Mouse (Mus musculus) embryonic facial prominence, embryonic 12.5 days (tissue): Measurements from ENCODE around the gene Hyal3. TPM values are rescaled to one million over a fixed set of nuclear protein-coding genes. Genes with fewer than 3 reads are reported as not detected.

Experiments used
- ATAC-seq: fragments of 200-750 bp; cut with Nextera tagmentation; 2 replicates; pipeline ENCODE4 v1.8.0; 2017; ENCODE audit not compliant: insufficient number of reproducible peaks, insufficient read depth, low FRiP score, low TSS enrichment
- H3K27ac ChIP-seq: fragments of 300-500 bp; sonication (generic); 2 replicates; pipeline ENCODE4 v1.5.1; 2016; ENCODE audit warnings: mild to moderate bottlenecking
- H3K27me3 ChIP-seq: fragments of 300-500 bp; sonication (generic); 2 replicates; pipeline ENCODE4 v1.6.1; 2016; ENCODE audit warnings: mild to moderate bottlenecking, moderate library complexity
- H3K36me3 ChIP-seq: fragments of 300-500 bp; sonication (generic); 2 replicates; pipeline ENCODE4 v1.6.1; 2016; ENCODE audit warnings: mild to moderate bottlenecking
- H3K4me1 ChIP-seq: fragments of 300-500 bp; sonication (generic); 2 replicates; pipeline ENCODE4 v1.6.1; 2016
- H3K4me2 ChIP-seq: fragments of 300-500 bp; sonication (generic); replicated peaks from 2 replicates; pipeline ENCODE4 v1.6.1; 2016; ENCODE audit warnings: mild to moderate bottlenecking, moderate library complexity
- H3K4me3 ChIP-seq: fragments of 300-500 bp; sonication (generic); 2 replicates; pipeline ENCODE4 v1.5.1; 2016; ENCODE audit warnings: mild to moderate bottlenecking
- H3K9ac ChIP-seq: fragments of 300-500 bp; sonication (generic); 2 replicates; pipeline ENCODE4 v1.6.1; 2016; ENCODE audit warnings: mild to moderate bottlenecking, moderate library complexity
- H3K9me3 ChIP-seq: fragments of 300-500 bp; sonication (generic); 2 replicates; pipeline ENCODE4 v1.6.1; 2016; ENCODE audit warnings: mild to moderate bottlenecking, moderate library complexity
- WGBS: fragments of 180-500 bp; shearing (Covaris S2); methylation state at CpG from one replicate; pipeline ENCODE4 v1.1.7; 2016; 5-methylcytosine and 5-hydroxymethylcytosine counted together
- polyA plus RNA-seq: library from polyadenylated mRNA; unstranded; fragments of >200 nt; fragmentation: Nextera tagmentation; extraction: Ambion mirVana; gene quantifications from 2 replicates; pipeline ENCODE4 v1.2.1, GENCODE M21; 2016

Hyal3 gene
- polyA plus RNA-seq, 1 experiment from 2014 or later: 1.4 TPM

GRCm38 (mm10) chr9:107626158-107626843 is 45.7 kb downstream of the Hyal3 start:
- Histone ChIP-seq H3K4me1 (peaks cover 54% of the 10 kb centered on the region), H3K4me3 (peak overlapping the region; percentile 6), H3K4me2 (peak overlapping the region; percentile 40), H3K9ac (peak overlapping the region; percentile 41; the same call in 1 of the 2 replicates), H3K27me3 (no peaks in the 10 kb centered on the region), H3K27ac (peak overlapping the region; percentile 94), H3K36me3 (peaks cover 37% of the 10 kb centered on the region), H3K9me3 (no peaks in the 10 kb centered on the region)
- 40% methylated on average over 15 of the region's 15 CpGs for WGBS
- peak; percentile 42 for ATAC-seq

DNA sequence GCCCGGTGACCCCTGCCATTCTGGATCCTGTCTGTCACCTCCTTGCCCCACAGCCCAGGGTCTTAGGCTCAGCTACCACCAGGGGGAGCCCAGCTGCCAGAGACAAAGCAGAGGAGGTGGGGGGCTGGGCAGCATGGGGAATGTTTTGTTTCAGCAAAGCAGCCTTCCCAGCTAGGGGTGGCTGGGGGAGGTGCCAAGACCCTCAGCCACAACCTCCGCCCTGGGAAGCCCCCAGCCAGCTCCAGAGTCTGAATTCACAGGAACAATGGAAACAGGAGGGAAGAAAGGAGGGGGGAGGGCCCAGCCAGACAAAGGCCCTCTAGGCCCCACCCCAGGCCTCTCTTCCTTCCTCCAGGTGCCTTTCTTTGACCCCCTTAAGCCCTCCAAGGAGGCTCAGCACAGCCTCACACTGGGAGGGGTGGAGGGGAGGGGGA is 46.2 kb downstream of the Hyal3 start:
- H3K4me2 ChIP-seq: peak overlapping the region; percentile 40
- no peaks in the 10 kb centered on the region for H3K27me3 ChIP-seq
- H3K4me3 ChIP-seq: 0 out of 2 replicates have a peak overlapping the region, but pooled peaks have one; percentile 6
- H3K9me3 ChIP-seq: no peaks in the 10 kb centered on the region
- ATAC-seq: peak; percentile 64
- WGBS: 4% methylated on average over 2 of the region's 2 CpGs
- peak overlapping the region; percentile 94 for H3K27ac ChIP-seq
- H3K4me1 ChIP-seq: peaks cover 59% of the 10 kb centered on the region
- H3K9ac ChIP-seq: peak overlapping the region; percentile 58
- peaks cover 35% of the 10 kb centered on the region for H3K36me3 ChIP-seq

DNA sequence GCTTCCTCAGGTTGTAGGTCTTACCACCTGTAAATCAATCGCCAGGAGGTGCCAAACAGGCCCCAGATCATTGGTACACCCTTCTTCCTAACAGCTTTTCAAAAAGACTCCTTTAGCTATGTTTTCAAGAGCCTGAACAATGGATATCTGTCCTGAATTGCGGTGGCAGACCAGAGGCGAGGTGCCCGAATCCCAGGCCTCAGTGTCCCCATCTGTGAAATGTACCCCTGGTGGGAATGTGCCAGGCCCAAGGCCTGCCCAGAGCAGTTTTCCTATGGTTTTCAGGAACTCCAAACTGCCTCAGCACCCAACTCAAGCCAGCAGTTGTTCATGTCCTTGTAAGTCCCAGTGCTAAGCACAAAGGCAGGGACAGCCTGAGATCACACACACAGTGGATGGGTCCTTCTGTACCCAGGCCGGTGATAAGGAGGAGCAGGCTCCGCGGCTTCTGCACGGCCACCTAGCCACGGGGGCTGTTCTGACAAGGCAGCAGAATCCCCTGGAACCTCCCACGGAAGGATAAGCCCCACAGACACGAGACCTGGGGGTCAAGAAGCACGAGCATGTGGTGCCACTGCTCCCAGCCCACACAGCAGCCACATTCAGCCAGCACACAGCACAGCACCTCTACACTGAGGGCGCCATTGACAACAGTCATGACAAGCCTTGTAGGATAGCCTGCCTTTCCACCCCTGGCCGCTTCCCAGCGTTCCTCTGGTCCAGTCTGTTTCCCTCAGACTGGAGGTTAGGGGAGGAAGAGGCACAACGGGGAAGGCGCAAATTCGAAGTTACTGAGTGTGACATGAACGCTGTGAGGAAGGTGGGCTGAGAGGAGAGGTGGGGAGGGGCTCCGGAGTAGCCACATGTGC is 47.0 kb downstream of the Hyal3 start:
- Histone ChIP-seq H3K4me3 (no peak overlapping the region), H3K9ac (peak overlapping the region; percentile 58), H3K4me2 (peak overlapping the region; percentile 40), H3K36me3 (peaks cover 29% of the 10 kb centered on the region), H3K27ac (peak overlapping the region; percentile 94), H3K4me1 (peaks cover 67% of the 10 kb centered on the region), H3K9me3 (no peaks in the 10 kb centered on the region), H3K27me3 (no peaks in the 10 kb centered on the region)
- WGBS: 42% methylated on average over 20 of the region's 20 CpGs
- no peak for ATAC-seq

- Histone ChIP-seq H3K36me3 (peaks cover 24% of the 10 kb centered on the region), H3K27me3 (no peaks in the 10 kb centered on the region), H3K9me3 (no peaks in the 10 kb centered on the region), H3K4me1 (peaks cover 75% of the 10 kb centered on the region), H3K9ac (peak overlapping the region; percentile 34), H3K27ac (peak overlapping the region; percentile 94), H3K4me3 (no peak overlapping the region), H3K4me2 (peak overlapping the region; percentile 14; the same call in 1 of the 2 replicates)
- 45% methylated on average over 13 of the region's 15 CpGs for WGBS
- no peak for ATAC-seq
Observed at GRCm38 (mm10) chr9:107628721-107629410, 48.2 kb downstream of the Hyal3 start.

DNA sequence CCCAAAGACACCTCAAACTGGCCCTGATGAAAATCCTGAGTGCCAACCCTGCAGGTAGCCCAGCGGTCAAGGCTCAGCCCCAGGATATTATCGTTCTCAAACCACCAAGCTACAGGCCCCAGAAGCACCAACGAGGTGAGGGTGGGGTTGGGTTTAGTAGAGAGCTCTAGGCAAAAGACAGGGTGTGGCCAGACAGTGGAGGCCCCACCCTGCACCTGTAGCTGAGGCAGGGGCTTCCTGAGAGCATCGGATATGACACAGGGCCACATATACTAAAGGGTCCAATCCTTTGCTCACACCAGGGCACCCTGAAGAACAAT is 48.8 kb downstream of the Hyal3 start:
- peak overlapping the region; percentile 34 for H3K9ac ChIP-seq
- peak overlapping the region; percentile 94 for H3K27ac ChIP-seq
- 43% methylated on average over 4 of the region's 4 CpGs for WGBS
- peaks cover 19% of the 10 kb centered on the region for H3K36me3 ChIP-seq
- ATAC-seq: no peak
- peak overlapping the region; percentile 14; the same call in 1 of the 2 replicates for H3K4me2 ChIP-seq
- no peaks in the 10 kb centered on the region for H3K9me3 ChIP-seq
- H3K4me1 ChIP-seq: peaks cover 80% of the 10 kb centered on the region
- no peaks in the 10 kb centered on the region for H3K27me3 ChIP-seq
- no peak overlapping the region for H3K4me3 ChIP-seq

GRCm38 (mm10) chr9:107629901-107630425 is 49.3 kb downstream of the Hyal3 start:
- ATAC-seq: no peak
- Histone ChIP-seq H3K27me3 (no peaks in the 10 kb centered on the region), H3K9me3 (no peaks in the 10 kb centered on the region), H3K4me1 (peaks cover 82% of the 10 kb centered on the region), H3K36me3 (peaks cover 14% of the 10 kb centered on the region), H3K9ac (peak overlapping the region; percentile 34; the same call in 1 of the 2 replicates), H3K27ac (peak overlapping the region; percentile 94), H3K4me3 (peak overlapping the region; percentile 7; the same call in 1 of the 2 replicates), H3K4me2 (peak overlapping the region; percentile 45)
- WGBS: 12% methylated on average over 14 of the region's 14 CpGs

- Histone ChIP-seq H3K36me3 (peaks cover 8% of the 10 kb centered on the region), H3K9me3 (no peaks in the 10 kb centered on the region), H3K4me3 (0 out of 2 replicates have a peak overlapping the region, but pooled peaks have one; percentile 7), H3K4me2 (peak overlapping the region; percentile 45), H3K4me1 (peaks cover 83% of the 10 kb centered on the region), H3K27ac (peak overlapping the region; percentile 94), H3K27me3 (no peaks in the 10 kb centered on the region), H3K9ac (0 out of 2 replicates have a peak overlapping the region, but pooled peaks have one; percentile 34)
- ATAC-seq: no peak
- WGBS: 3% methylated on average over 4 of the region's 4 CpGs
Observed at GRCm38 (mm10) chr9:107630576-107630975, 50.0 kb downstream of the Hyal3 start.

GRCm38 (mm10) chr9:107631311-107631826 is 50.8 kb downstream of the Hyal3 start:
- peaks cover 85% of the 10 kb centered on the region for H3K4me1 ChIP-seq
- WGBS: 58% methylated on average over 9 of the region's 9 CpGs
- H3K27me3 ChIP-seq: no peaks in the 10 kb centered on the region
- no peak overlapping the region for H3K9ac ChIP-seq
- peaks cover 7% of the 10 kb centered on the region; the same call in 1 of the 2 replicates for H3K36me3 ChIP-seq
- H3K9me3 ChIP-seq: no peaks in the 10 kb centered on the region
- no peak for ATAC-seq
- H3K4me3 ChIP-seq: no peak overlapping the region
- 0 out of 2 replicates have a peak overlapping the region, but pooled peaks have one; percentile 95 for H3K4me2 ChIP-seq
- peak overlapping the region; percentile 94 for H3K27ac ChIP-seq

DNA sequence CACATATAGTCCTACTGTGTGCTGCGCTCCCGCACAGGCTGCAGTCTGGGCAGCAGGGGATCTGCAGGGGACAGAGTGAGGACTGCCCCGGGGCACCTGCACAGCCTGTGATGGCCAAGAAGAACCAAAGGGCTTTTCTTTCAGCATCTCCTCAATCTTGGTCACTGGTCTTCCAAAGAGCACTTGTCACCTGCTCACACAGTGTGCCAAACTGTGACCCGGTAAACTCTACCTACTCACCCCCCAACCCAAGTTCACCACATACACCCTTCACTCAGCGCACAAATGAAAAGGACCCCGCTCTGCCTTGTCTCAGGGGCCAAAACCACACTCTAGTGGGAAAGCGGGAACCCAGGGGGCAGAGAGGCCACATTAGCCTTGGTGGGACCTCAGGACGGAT is 51.2 kb downstream of the Hyal3 start:
- H3K4me3 ChIP-seq: 0 out of 2 replicates have a peak overlapping the region, but pooled peaks have one; percentile 81

GRCm38 (mm10) chr9:107632478-107632877 is 51.9 kb downstream of the Hyal3 start:
- Histone ChIP-seq H3K27ac (peak overlapping the region; percentile 90), H3K4me2 (peak overlapping the region; percentile 95), H3K4me3 (peak overlapping the region; percentile 81), H3K27me3 (no peaks in the 10 kb centered on the region), H3K9ac (peak overlapping the region; percentile 94), H3K4me1 (peaks cover 84% of the 10 kb centered on the region), H3K9me3 (no peaks in the 10 kb centered on the region), H3K36me3 (peaks cover 7% of the 10 kb centered on the region; the same call in 1 of the 2 replicates)
- no peak for ATAC-seq
- WGBS: 66% methylated on average over 6 of the region's 6 CpGs

More for the DNA sequence above, 51.2 kb downstream of the Hyal3 start:
- peak overlapping the region; percentile 90 for H3K27ac ChIP-seq
- ATAC-seq: no peak
- no peaks in the 10 kb centered on the region for H3K27me3 ChIP-seq
- no peaks in the 10 kb centered on the region for H3K9me3 ChIP-seq
- peaks cover 7% of the 10 kb centered on the region; the same call in 1 of the 2 replicates for H3K36me3 ChIP-seq
- WGBS: 88% methylated on average over 8 of the region's 8 CpGs
- peak overlapping the region; percentile 95; the same call in 1 of the 2 replicates for H3K4me2 ChIP-seq
- H3K4me1 ChIP-seq: peaks cover 84% of the 10 kb centered on the region
- H3K9ac ChIP-seq: no peak overlapping the region
